Mouse (Mus musculus): ENCODE results near the gene Pard3. TPM values are rescaled to one million over a fixed set of nuclear protein-coding genes. Genes with fewer than 3 reads are reported as not detected.

Gene Pard3
- 0.17 and 0.27 TPM in 2 replicates for polyA plus RNA-seq (2012)

GRCm38 (mm10) chr8:127063551-127064360 is at the start of gene Pard3:
Pard3 (plus strand) TSS chr8:127063893.

Other genes with a start within 250 kb of the Pard3 start
- 937 and 965 TPM in 2 replicates for gene Tomm20, start 118.0 kb upstream of the Pard3 start, polyA plus RNA-seq (2012)
- gene Rbm34, start 92.8 kb upstream of the Pard3 start, polyA plus RNA-seq (2012): 9.2 and 12.8 TPM in 2 replicates

All from megakaryocyte-erythroid progenitor cell, adult 5 weeks (primary cell).